Mouse (Mus musculus) gonadal fat pad, adult 2 months (tissue): ENCODE data around the gene Acyp2. TPM values are rescaled to one million over a fixed set of nuclear protein-coding genes. Genes with fewer than 3 reads are reported as not detected.

Experiments used
- DNase-seq: peaks from one replicate; pipeline ENCODE4 v3.0.0-alpha.2; 2012; ENCODE audit warnings: low read depth
- polyA plus RNA-seq: library from polyadenylated mRNA; depleted of rRNA; stranded (reverse); fragments of >200 nt; gene quantifications from 2 replicates; pipeline ENCODE4 v1.2.3, GENCODE M21; 2012; rRNA removed

Acyp2 gene
- polyA plus RNA-seq, 1 experiment: 15.3 TPM

DNA sequence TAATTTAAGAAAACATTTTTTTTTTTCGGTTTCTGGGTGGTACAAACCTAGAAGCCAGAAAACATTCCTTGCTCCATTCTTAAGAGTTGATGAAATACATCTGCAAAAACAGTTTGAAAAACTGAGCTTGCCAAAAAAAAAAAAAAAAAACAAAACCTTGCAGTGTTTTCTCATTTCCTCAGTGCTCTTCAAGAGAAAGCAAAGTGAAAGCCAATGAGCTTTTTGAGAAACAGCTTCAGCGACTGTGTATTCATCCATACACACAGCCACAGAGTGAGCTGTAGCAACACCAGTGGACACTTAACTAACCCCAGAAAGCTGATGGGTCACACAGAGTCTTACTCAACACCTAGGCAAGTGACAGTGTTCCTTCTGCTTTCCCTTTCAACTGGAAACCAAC, 69.4 kb downstream of the Acyp2 start:
- no peak for DNase-seq

DNA sequence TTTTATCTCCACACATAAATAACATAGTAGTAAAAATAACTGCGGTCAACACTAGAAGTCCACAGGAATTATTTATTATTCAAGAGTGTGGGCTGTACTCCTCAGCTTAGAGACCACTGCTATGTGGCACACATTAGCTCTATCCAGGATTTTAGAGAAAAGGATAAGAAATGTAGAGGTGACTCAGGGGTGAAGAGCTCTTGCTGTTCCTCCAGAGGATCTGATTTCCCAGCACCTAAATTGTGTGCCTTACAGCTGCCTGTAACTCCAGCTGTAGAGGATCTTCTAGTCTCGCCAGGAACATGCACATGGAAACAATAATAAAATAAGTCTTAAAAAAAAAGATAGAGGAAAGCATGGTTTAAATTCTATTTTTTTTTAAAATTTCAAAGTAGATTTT, 70.5 kb downstream of the Acyp2 start:
- no peak for DNase-seq

DNA sequence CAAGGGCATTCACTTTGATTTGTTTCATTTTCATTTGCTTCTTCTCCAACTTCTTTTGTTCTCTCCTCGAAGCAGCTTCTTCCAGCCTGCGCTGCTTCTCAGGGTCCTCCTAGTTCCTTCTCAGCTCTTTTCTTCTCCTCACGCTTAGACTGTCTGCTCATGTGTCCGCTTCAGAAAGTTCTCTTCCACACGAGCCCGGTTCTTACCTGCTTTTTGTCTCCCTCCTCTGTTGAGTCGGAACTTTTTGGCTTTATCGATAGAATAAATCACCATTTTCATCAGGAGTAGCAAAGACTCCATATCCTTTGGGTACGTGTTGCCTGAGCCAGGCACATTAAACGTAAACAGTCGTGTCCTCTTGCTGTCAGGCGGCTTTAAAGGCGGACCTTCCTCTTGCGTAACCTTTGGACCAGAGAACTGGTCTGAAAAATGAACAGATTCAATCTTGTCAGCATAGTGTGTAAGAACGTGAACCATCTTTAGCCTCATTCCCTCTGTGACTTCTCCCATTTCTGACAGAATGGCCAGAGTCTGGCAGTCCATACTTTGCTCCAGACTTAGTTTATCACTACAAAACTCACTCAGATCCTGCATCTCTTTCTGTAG, 76.5 kb downstream of the Acyp2 start:
- no peak for DNase-seq

DNA sequence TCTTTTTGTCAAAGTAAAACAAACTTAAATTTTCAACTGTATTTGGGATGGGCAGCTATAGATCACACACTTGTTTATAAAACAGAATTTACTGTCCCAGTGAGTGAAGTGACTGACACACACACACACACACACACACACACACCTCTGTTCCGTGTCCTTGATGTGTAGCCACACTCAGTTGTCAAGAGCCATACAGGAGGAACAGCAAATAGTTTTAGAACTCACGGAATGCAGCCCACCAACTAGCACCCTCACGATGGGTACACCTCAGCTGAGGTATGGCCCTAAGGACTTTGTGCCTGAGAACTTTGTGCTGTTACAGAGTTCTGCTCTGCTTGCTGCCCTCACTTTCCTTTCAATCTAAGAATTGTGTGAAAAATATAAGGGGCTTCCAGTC, 78.8 kb downstream of the Acyp2 start:
- no peak for DNase-seq

DNA sequence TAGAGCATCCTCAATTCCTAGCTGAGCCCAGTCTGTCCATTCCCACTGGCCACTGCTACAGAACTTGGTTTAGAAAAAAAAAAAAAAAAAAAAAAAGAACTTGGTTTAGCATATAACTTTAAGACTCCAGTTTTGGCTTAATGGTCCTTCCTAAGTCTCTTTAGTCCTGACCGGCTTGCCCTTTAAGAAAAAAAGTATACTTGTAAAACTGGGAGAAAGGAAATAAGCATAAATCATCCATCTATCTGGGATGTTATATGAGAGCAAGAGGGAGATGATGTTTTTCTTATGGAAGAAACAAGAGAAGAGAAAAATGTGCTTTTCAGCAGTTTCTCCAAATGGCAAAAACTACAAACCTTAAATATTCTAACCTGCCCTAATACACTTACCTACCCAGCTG, 89.2 kb downstream of the Acyp2 start:
- DNase-seq: no peak

GRCm38 (mm10) chr11:30553408-30553807, 96.0 kb downstream of the Acyp2 start:
- no peak for DNase-seq

DNA sequence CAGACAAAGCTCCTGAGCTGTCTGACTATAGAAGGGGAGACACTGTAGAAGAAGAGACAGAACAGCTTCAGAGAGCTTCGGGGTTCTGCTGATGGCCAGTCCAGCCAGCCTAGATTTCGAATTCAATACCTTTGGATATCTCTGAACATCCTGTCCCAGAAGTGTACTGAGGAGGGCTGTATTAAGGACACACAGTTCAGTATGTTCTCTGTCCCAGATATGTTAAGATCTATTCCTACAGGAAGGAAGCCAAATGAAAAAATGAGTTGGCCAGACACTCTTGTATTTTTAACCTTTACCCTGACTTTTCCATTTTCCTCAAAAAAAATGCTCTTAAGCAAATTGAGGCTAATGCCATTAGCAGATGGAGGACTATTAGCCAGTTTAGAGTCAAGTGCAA, 132.3 kb downstream of the Acyp2 start:
- DNase-seq: no peak

DNA sequence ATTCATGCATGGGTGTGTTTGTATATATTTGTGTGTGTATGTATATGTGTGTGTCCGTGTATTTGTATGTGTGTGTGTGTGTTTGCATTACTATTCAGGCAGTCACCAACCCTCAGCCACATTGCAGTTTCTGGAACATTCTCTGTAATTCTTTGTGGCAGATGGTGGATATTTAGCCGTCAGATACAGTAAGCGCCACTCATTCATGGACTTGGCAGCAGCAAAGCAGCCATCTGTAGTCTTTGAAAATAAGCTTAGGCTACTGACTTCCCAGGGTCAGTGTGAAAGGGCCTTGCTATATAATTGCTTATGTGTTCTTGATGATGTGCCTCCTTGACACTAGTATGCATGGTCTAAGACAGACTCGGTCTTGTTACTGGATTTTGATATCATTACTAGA, 141.2 kb downstream of the Acyp2 start:
- no peak for DNase-seq

GRCm38 (mm10) chr11:30498738-30499355, 150.5 kb downstream of the Acyp2 start:
- no peak for DNase-seq

- DNase-seq: no peak
Measured at GRCm38 (mm10) chr11:30497151-30497550, 152.2 kb downstream of the Acyp2 start.

- DNase-seq: no peak
Measured at GRCm38 (mm10) chr11:30491515-30492260, 157.7 kb downstream of the Acyp2 start.

DNA sequence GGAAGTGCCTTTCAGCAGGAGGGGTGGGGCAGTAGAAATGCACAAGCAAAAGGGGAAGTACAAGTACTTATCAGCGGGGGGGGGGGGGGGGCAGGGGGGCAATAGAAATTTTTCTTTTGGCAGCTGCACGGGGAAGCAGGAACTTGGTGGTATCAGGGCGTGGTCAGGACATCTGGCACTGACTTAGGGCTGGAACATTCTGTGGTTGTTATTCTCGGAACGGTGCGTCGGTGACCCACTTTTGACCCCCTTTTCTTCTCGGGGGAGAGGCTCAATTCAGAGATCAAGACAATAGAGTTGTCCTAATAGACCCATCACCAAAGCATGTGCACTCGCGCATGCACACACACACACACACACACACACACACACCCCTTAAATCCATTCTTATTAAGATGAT, 161.2 kb downstream of the Acyp2 start:
- DNase-seq: no peak

GRCm38 (mm10) chr11:30483286-30483685, 166.1 kb downstream of the Acyp2 start:
- no peak for DNase-seq

GRCm38 (mm10) chr11:30471751-30472593, 177.4 kb downstream of the Acyp2 start, which contains the start of gene 4930505A04Rik:
4930505A04Rik (minus strand) TSS chr11:30471827.
- DNase-seq: no peak

DNA sequence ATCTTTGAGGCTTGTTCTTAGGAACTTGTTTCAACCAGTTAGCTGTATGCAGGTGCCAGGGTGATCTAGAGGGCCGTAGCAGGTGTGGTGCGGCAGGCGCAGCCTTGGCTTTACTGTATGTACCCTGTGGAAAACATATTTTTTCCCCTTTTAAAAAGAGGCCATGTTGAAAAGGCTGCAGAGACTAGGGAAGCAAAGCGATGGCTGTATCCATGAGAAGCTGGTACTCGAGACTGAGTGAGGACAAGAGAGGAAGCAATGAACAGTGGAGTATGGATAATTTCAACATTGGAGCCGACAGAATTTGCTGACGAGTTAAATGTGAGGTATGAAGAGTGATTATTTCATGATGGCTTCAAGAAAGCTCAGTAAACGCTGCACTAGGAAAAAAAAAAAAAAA, 178.2 kb downstream of the Acyp2 start:
- no peak for DNase-seq

Other genes with a start within 250 kb of the Acyp2 start
- 0.32 and 0.38 TPM in 2 replicates for gene 4930505A04Rik, start 177.8 kb downstream of the Acyp2 start, polyA plus RNA-seq
- 17.5 and 18.0 TPM in 2 replicates for gene Psme4, start 122.1 kb upstream of the Acyp2 start, polyA plus RNA-seq
- gene Gpr75, start 235.8 kb upstream of the Acyp2 start, polyA plus RNA-seq: 0.52 and 0.57 TPM in 2 replicates
- 4.1 and 4.6 TPM in 2 replicates for gene Asb3, start 235.8 kb upstream of the Acyp2 start, polyA plus RNA-seq